Mouse (Mus musculus): ENCODE results near the gene Zmym2. TPM values are rescaled to one million over a fixed set of nuclear protein-coding genes. Genes with fewer than 3 reads are reported as not detected.
"Not testable (repeated sequence)": the region's sequence is repeated elsewhere in the genome, so short reads cannot be mapped to it uniquely, and the experiment has no call there.

The Zmym2 gene
- polyA plus RNA-seq (2014; fragmentation: Nextera tagmentation; extraction: Ambion mirVana): 53.0 and 60.8 TPM in 2 replicates

- H3K36me3 ChIP-seq (replicated peaks; ENCODE audit: control insufficient read depth, insufficient read depth); H3K9me3 ChIP-seq (ENCODE audit: control insufficient read depth, low read length); H3K27me3 ChIP-seq (ENCODE audit: control insufficient read depth, insufficient read depth, low read length): not testable (repeated sequence)
- Histone ChIP-seq H3K9ac (peak within 1 kb of the TSS; percentile 93), H3K27ac (peak within 1 kb of the TSS; percentile 99), H3K4me1 (replicated peaks; ENCODE audit: control insufficient read depth, insufficient read depth, low read length) (peaks cover 26% of the 10 kb centered on the region), H3K4me2 (replicated peaks) (peak within 1 kb of the TSS; percentile 67), H3K4me3 (replicated peaks; ENCODE audit: low read length) (peak within 1 kb of the TSS; percentile 91)
- ATAC-seq (ENCODE audit: low FRiP score): peak; percentile 13
- DNase-seq (ENCODE audit: low spot score): peak; percentile 77
- WGBS: under 1% methylated on average over 37 of the region's 87 CpGs
These were observed at the start of gene Zmym2 for GRCm38 (mm10) chr14:56886594-56887513. Gene Zmym2, plus strand, starts transcription at chr14:56886653.

DNA sequence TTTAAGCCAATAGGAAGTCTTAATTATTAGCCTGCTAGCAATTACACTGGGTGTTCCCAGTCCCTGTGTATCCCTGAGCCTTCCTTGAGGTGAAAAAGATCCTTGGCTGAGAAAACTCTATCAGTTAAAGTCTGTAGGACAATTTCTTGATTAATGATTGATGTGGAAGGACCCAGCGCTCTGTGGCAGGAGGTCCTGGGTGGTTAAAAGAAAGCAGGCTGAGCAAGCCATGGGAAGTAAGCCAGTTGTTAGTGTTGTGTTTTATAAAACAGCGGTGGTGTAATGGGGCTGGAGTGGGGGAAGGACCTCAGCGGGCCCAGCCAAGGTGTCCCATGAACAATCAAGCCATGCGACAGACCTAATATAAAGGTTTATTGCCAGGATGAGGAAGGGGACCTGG lies 42.4 kb upstream of the Zmym2 start:
- DNase-seq (ENCODE audit: low spot score): no peak
- no peaks in the 10 kb centered on the region for H3K27me3 ChIP-seq (ENCODE audit: control insufficient read depth, insufficient read depth, low read length)
- ATAC-seq (ENCODE audit: low FRiP score): no peak
- H3K4me3 ChIP-seq (replicated peaks; ENCODE audit: low read length): no peak overlapping the region
- no peak overlapping the region for H3K4me2 ChIP-seq (replicated peaks)
- H3K9ac ChIP-seq: no peak overlapping the region
- H3K9me3 ChIP-seq (ENCODE audit: control insufficient read depth, low read length): no peaks in the 10 kb centered on the region
- no peaks in the 10 kb centered on the region for H3K36me3 ChIP-seq (replicated peaks; ENCODE audit: control insufficient read depth, insufficient read depth)
- H3K27ac ChIP-seq: no peak overlapping the region
- WGBS: 51% methylated on average over 4 of the region's 4 CpGs
- no peaks in the 10 kb centered on the region for H3K4me1 ChIP-seq (replicated peaks; ENCODE audit: control insufficient read depth, insufficient read depth, low read length)

DNA sequence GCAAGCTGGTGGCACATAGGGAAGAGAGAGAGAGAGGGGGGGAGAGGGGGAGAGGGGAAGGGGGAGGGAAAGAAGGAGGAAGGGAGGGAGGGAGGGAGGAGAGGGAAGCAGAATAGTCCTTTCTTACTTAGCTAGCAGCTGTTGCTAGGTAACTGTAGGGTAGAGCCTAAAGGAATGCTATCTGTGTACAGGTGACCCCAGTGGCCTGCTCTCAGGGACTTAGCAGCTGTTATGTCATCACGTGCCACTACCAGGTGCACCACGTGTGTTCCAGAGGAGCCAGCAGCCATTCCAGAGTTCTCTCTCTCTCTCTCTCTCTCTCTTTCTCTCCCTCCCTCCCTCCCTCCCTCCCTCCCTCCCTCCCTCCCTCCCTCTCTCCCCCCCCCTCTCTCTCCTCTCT lies 41.9 kb upstream of the Zmym2 start:
- H3K4me1 ChIP-seq (replicated peaks; ENCODE audit: control insufficient read depth, insufficient read depth, low read length): no peaks in the 10 kb centered on the region
- WGBS: 0% methylated on average over 2 of the region's 2 CpGs
- no peak overlapping the region for H3K4me2 ChIP-seq (replicated peaks)
- H3K27ac ChIP-seq: no peak overlapping the region
- DNase-seq (ENCODE audit: low spot score): no peak
- peak; percentile 74; the same call in 1 of the 2 replicates for ATAC-seq (ENCODE audit: low FRiP score)
- no peak overlapping the region for H3K4me3 ChIP-seq (replicated peaks; ENCODE audit: low read length)
- H3K27me3 ChIP-seq (ENCODE audit: control insufficient read depth, insufficient read depth, low read length): no peaks in the 10 kb centered on the region
- no peaks in the 10 kb centered on the region for H3K9me3 ChIP-seq (ENCODE audit: control insufficient read depth, low read length)
- H3K36me3 ChIP-seq (replicated peaks; ENCODE audit: control insufficient read depth, insufficient read depth): no peaks in the 10 kb centered on the region
- no peak overlapping the region for H3K9ac ChIP-seq

- Histone ChIP-seq H3K4me2 (replicated peaks) (no peak overlapping the region), H3K27ac (no peak overlapping the region)
- DNase-seq (ENCODE audit: low spot score): no peak
These were observed 38.1 kb upstream of the Zmym2 start for GRCm38 (mm10) chr14:56848322-56848721.

GRCm38 (mm10) chr14:56849681-56850080 lies 36.8 kb upstream of the Zmym2 start:
- WGBS: 69% methylated on average over 2 of the region's 2 CpGs
- no peak for DNase-seq (ENCODE audit: low spot score)

More at GRCm38 (mm10) chr14:56848322-56848721, 38.1 kb upstream of the Zmym2 start:
- H3K4me1 ChIP-seq (replicated peaks; ENCODE audit: control insufficient read depth, insufficient read depth, low read length): no peaks in the 10 kb centered on the region
- peaks cover 4% of the 10 kb centered on the region for H3K9me3 ChIP-seq (ENCODE audit: control insufficient read depth, low read length)
- no peak for ATAC-seq (ENCODE audit: low FRiP score)
- no peak overlapping the region for H3K4me3 ChIP-seq (replicated peaks; ENCODE audit: low read length)
- 73% methylated on average over 2 of the region's 2 CpGs for WGBS
- H3K9ac ChIP-seq: no peak overlapping the region
- no peaks in the 10 kb centered on the region for H3K36me3 ChIP-seq (replicated peaks; ENCODE audit: control insufficient read depth, insufficient read depth)
- H3K27me3 ChIP-seq (ENCODE audit: control insufficient read depth, insufficient read depth, low read length): no peaks in the 10 kb centered on the region

DNA sequence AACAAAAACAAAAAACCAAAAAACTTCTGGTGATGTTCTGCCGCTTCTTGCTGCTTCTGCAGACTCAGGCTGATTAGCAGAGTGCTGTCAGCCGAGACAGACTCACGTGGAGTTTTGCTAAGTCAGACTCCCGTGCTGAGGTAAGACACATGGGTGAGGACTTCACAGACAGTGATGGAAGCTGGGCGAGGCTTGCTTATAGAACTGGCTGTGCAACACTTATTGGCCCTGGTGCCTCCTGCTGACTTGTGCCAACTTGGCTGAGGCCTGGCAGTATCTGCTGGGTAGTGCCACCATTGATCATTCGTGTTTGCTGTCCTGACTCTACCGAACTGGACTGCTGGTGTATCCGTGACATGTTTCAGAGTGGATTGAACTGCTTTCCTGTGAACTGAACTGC lies 22.4 kb upstream of the Zmym2 start:
- Histone ChIP-seq H3K4me2 (replicated peaks) (no peak overlapping the region), H3K9ac (no peak overlapping the region), H3K36me3 (replicated peaks; ENCODE audit: control insufficient read depth, insufficient read depth) (no peaks in the 10 kb centered on the region), H3K27ac (no peak overlapping the region), H3K9me3 (ENCODE audit: control insufficient read depth, low read length) (no peaks in the 10 kb centered on the region), H3K4me3 (replicated peaks; ENCODE audit: low read length) (no peak overlapping the region), H3K4me1 (replicated peaks; ENCODE audit: control insufficient read depth, insufficient read depth, low read length) (no peaks in the 10 kb centered on the region), H3K27me3 (ENCODE audit: control insufficient read depth, insufficient read depth, low read length) (peaks cover 17% of the 10 kb centered on the region; the same call in 1 of the 2 replicates)
- ATAC-seq (ENCODE audit: low FRiP score): no peak
- no peak for DNase-seq (ENCODE audit: low spot score)
- 75% methylated on average over 8 of the region's 8 CpGs for WGBS

More at GRCm38 (mm10) chr14:56849681-56850080, 36.8 kb upstream of the Zmym2 start:
- no peak overlapping the region for H3K27ac ChIP-seq
- no peaks in the 10 kb centered on the region for H3K4me1 ChIP-seq (replicated peaks; ENCODE audit: control insufficient read depth, insufficient read depth, low read length)
- H3K27me3 ChIP-seq (ENCODE audit: control insufficient read depth, insufficient read depth, low read length): no peaks in the 10 kb centered on the region
- no peak for ATAC-seq (ENCODE audit: low FRiP score)
- H3K9ac ChIP-seq: no peak overlapping the region
- H3K4me3 ChIP-seq (replicated peaks; ENCODE audit: low read length): no peak overlapping the region
- no peak overlapping the region for H3K4me2 ChIP-seq (replicated peaks)
- H3K36me3 ChIP-seq (replicated peaks; ENCODE audit: control insufficient read depth, insufficient read depth): no peaks in the 10 kb centered on the region
- H3K9me3 ChIP-seq (ENCODE audit: control insufficient read depth, low read length): peaks cover 17% of the 10 kb centered on the region

- Histone ChIP-seq H3K36me3 (replicated peaks; ENCODE audit: control insufficient read depth, insufficient read depth) (no peaks in the 10 kb centered on the region), H3K27ac (no peak overlapping the region), H3K4me3 (replicated peaks; ENCODE audit: low read length) (peak overlapping the region; percentile 30), H3K9ac (0 out of 2 replicates have a peak overlapping the region, but pooled peaks have one; percentile 11), H3K27me3 (ENCODE audit: control insufficient read depth, insufficient read depth, low read length) (peaks cover 17% of the 10 kb centered on the region; the same call in 1 of the 2 replicates), H3K4me1 (replicated peaks; ENCODE audit: control insufficient read depth, insufficient read depth, low read length) (no peaks in the 10 kb centered on the region), H3K4me2 (replicated peaks) (peak overlapping the region; percentile 49), H3K9me3 (ENCODE audit: control insufficient read depth, low read length) (no peaks in the 10 kb centered on the region)
- WGBS: 5% methylated on average over 13 of the region's 13 CpGs
- DNase-seq (ENCODE audit: low spot score) (no peak), ATAC-seq (ENCODE audit: low FRiP score) (no peak)
These were observed 21.8 kb upstream of the Zmym2 start for GRCm38 (mm10) chr14:56864641-56865040.

- 0 out of 2 replicates have a peak overlapping the region, but pooled peaks have one; percentile 11 for H3K9ac ChIP-seq
- H3K36me3 ChIP-seq (replicated peaks; ENCODE audit: control insufficient read depth, insufficient read depth); H3K27ac ChIP-seq; H3K4me1 ChIP-seq (replicated peaks; ENCODE audit: control insufficient read depth, insufficient read depth, low read length); H3K9me3 ChIP-seq (ENCODE audit: control insufficient read depth, low read length); ATAC-seq (ENCODE audit: low FRiP score); DNase-seq (ENCODE audit: low spot score): not testable (repeated sequence)
- H3K4me3 ChIP-seq (replicated peaks; ENCODE audit: low read length): peak overlapping the region; percentile 30
- H3K4me2 ChIP-seq (replicated peaks): peak overlapping the region; percentile 49
- peaks cover 17% of the 10 kb centered on the region; the same call in 1 of the 2 replicates for H3K27me3 ChIP-seq (ENCODE audit: control insufficient read depth, insufficient read depth, low read length)
- 3% methylated on average over 30 of the region's 30 CpGs for WGBS
These were observed 21.3 kb upstream of the Zmym2 start for GRCm38 (mm10) chr14:56865112-56865511.

DNA sequence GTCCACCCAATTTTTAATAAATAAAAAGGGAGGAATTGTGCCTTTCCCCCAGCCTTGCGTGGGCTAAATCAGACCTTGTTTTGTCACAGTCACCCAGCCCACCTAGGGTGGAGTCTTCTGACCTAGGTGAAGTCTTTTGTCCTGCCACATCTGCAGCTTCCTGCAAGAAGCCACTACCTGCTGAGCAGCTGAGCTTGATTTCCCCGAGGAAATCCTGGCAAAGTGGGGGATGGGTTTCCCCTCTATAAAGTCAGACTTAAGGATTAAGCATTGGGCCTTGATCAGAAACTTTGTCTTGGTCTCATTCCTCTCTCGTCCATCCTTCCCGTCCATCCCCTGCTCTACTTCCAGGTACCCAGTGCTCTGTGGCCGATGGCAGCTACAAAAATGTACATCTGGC lies 12.9 kb upstream of the Zmym2 start:
- H3K9ac ChIP-seq: no peak overlapping the region
- no peak overlapping the region for H3K4me2 ChIP-seq (replicated peaks)
- no peak for ATAC-seq (ENCODE audit: low FRiP score)
- WGBS: 87% methylated on average over 5 of the region's 5 CpGs
- H3K4me1 ChIP-seq (replicated peaks; ENCODE audit: control insufficient read depth, insufficient read depth, low read length): no peaks in the 10 kb centered on the region
- H3K4me3 ChIP-seq (replicated peaks; ENCODE audit: low read length): no peak overlapping the region
- H3K27me3 ChIP-seq (ENCODE audit: control insufficient read depth, insufficient read depth, low read length): no peaks in the 10 kb centered on the region
- no peaks in the 10 kb centered on the region for H3K36me3 ChIP-seq (replicated peaks; ENCODE audit: control insufficient read depth, insufficient read depth)
- no peaks in the 10 kb centered on the region for H3K9me3 ChIP-seq (ENCODE audit: control insufficient read depth, low read length)
- H3K27ac ChIP-seq: no peak overlapping the region
- DNase-seq (ENCODE audit: low spot score): no peak
